Mouse (Mus musculus) gastrocnemius, postnatal 14 days (tissue): Measurements from ENCODE around the gene Gm20547. TPM values are rescaled to one million over a fixed set of nuclear protein-coding genes. Genes with fewer than 3 reads are reported as not detected.
"Not testable (repeated sequence)": the region's sequence is repeated elsewhere in the genome, so short reads cannot be mapped to it uniquely, and the experiment has no call there.

ENCODE experiments used
- DNase-seq: peaks from one replicate; pipeline ENCODE4 v3.0.0; 2021; ENCODE audit warnings: mixed read lengths
- intact Hi-C: fragments of 180-260 bp; cut with DNase I; formaldehyde crosslinking; loops from one replicate; pipeline ENCODE4 v1.15.1; 2025; ENCODE audit warnings: low total_unique reads
- microRNA-seq, 2 experiments: library from miRNA; unstranded; fragments of <30 nt; microRNA quantifications; one replicate each; pipeline ENCODE4 v1.2.0; 2021
- total RNA-seq, 2 experiments: library from RNA; stranded (reverse); gene quantifications; 2 replicates each; pipeline ENCODE4 v1.2.3; 2021

The Gm20547 gene
- total RNA-seq, 2 experiments from 2014 or later = not detected

GRCm38 (mm10) chr17:34813747-34814146 is 68.1 kb downstream of the Gm20547 start:
- DNase-seq = peak; percentile 25
- intact Hi-C loops = loop anchor here (5.0 kb wide), 1 partner anchor 161 kb away; no protein-coding TSS in a partner anchor

GRCm38 (mm10) chr17:34811275-34811674 is 70.6 kb downstream of the Gm20547 start:
- intact Hi-C loops = loop anchor here (5.0 kb wide), 1 partner anchor 159 kb away; no protein-coding TSS in a partner anchor
- no peak for DNase-seq

- DNase-seq = not testable (repeated sequence)
- intact Hi-C loops = loop anchor here (5.0 kb wide), 1 partner anchor 159 kb away; no protein-coding TSS in a partner anchor
These were observed 71.0 kb downstream of the Gm20547 start for GRCm38 (mm10) chr17:34810811-34811210.

- not testable (repeated sequence) for DNase-seq
- intact Hi-C loops = loop anchor here (5.0 kb wide), 1 partner anchor 158 kb away; no protein-coding TSS in a partner anchor
These were observed 71.4 kb downstream of the Gm20547 start for GRCm38 (mm10) chr17:34810411-34810810.

GRCm38 (mm10) chr17:34808599-34809205 is 73.1 kb downstream of the Gm20547 start:
- no peak for DNase-seq
- intact Hi-C loops = loop anchor here (10.0 kb wide), 1 partner anchor 84 kb away; no protein-coding TSS in a partner anchor

GRCm38 (mm10) chr17:34807176-34807575 is 74.7 kb downstream of the Gm20547 start:
- intact Hi-C loops = loop anchor here (10.0 kb wide), 1 partner anchor 82 kb away; no protein-coding TSS in a partner anchor
- no peak for DNase-seq

Small RNAs within 50 kb of the gene (microRNA-seq; reads per million reads assigned to microRNA genes)
- gene Mir6970 = 0 reads per million in 2 experiments
- gene Mir6971 = 0.50 to 0.96 reads per million in 2 experiments
- gene Mir6972 = 0 reads per million in 2 experiments

Other genes with a start within 250 kb of the Gm20547 start
- 1 to 10 TPM; 4.6 to 6.4 TPM for gene Fkbpl, start 237.3 kb downstream of the Gm20547 start, total RNA-seq
- 10 to 100 TPM in 1 of 2 experiments, 1 to 10 TPM in 1; 8.9 to 11.0 TPM for gene Atf6b, start 234.9 kb downstream of the Gm20547 start, total RNA-seq
- gene Tnxb, start 211.5 kb downstream of the Gm20547 start, total RNA-seq = 10 to 100 TPM; 69.8 to 85.6 TPM
- gene C4b, start 138.2 kb downstream of the Gm20547 start, total RNA-seq = 1 to 10 TPM in 1 of 2 experiments, under 1 TPM in 1; 0.93 to 1.8 TPM
- gene Cyp21a1, start 77.5 kb downstream of the Gm20547 start, total RNA-seq = under 1 TPM in 1 of 2 experiments, not detected in 1; 0.21 TPM
- 1 to 10 TPM; 6.8 to 7.2 TPM for gene Stk19, start 45.1 kb downstream of the Gm20547 start, total RNA-seq
- 10 to 100 TPM in 1 of 2 experiments, 1 to 10 TPM in 1; 9.3 to 13.0 TPM for gene Dxo, start 45.0 kb downstream of the Gm20547 start, total RNA-seq
- gene Skiv2l, start 31.8 kb downstream of the Gm20547 start, total RNA-seq = 10 to 100 TPM; 17.4 to 17.8 TPM
- 10 to 100 TPM in 1 of 2 experiments, 1 to 10 TPM in 1; 9.7 to 13.4 TPM for gene Nelfe, start 31.7 kb downstream of the Gm20547 start, total RNA-seq
- gene Cfb, start 19.5 kb downstream of the Gm20547 start, total RNA-seq = 1 to 10 TPM in 1 of 2 experiments, under 1 TPM in 1; 0.75 to 1.9 TPM
- 1 to 10 TPM; 3.4 to 5.1 TPM for gene Zbtb12, start 2.6 kb downstream of the Gm20547 start, total RNA-seq
- 1 to 10 TPM; 1.8 to 3.1 TPM for gene C2, start 16.2 kb upstream of the Gm20547 start, total RNA-seq
- 10 to 100 TPM; 29.4 to 32.2 TPM for gene Ehmt2, start 16.4 kb upstream of the Gm20547 start, total RNA-seq
- gene Slc44a4, start 32.4 kb upstream of the Gm20547 start, total RNA-seq = under 1 TPM in 1 of 2 experiments, not detected in 1; 0.09 TPM
- 1 to 10 TPM; 8.0 to 8.3 TPM for gene Neu1, start 49.2 kb upstream of the Gm20547 start, total RNA-seq
- 1 to 10 TPM; 2.6 to 5.9 TPM for gene Hspa1b, start 77.2 kb upstream of the Gm20547 start, total RNA-seq
- not detected for gene Gm20481, start 87.9 kb upstream of the Gm20547 start, total RNA-seq
- gene Hspa1a, start 90.1 kb upstream of the Gm20547 start, total RNA-seq = 1 to 10 TPM; 3.8 to 6.8 TPM
- 10 to 100 TPM; 11.6 to 14.8 TPM for gene Hspa1l, start 90.7 kb upstream of the Gm20547 start, total RNA-seq
- gene Lsm2, start 99.8 kb upstream of the Gm20547 start, total RNA-seq = 10 to 100 TPM; 19.5 to 20.1 TPM
- gene Vars, start 118.9 kb upstream of the Gm20547 start, total RNA-seq = 10 to 100 TPM; 26.8 to 29.2 TPM
- gene Vwa7, start 134.5 kb upstream of the Gm20547 start, total RNA-seq = 1 to 10 TPM; 3.7 to 3.9 TPM
- 1 to 10 TPM in 1 of 2 experiments, under 1 TPM in 1; 0.38 to 1.5 TPM for gene Sapcd1, start 146.0 kb upstream of the Gm20547 start, total RNA-seq
- gene Msh5, start 164.7 kb upstream of the Gm20547 start, total RNA-seq = under 1 TPM; 0.84 to 0.94 TPM
- 10 to 100 TPM; 28.3 to 32.5 TPM for gene Clic1, start 167.9 kb upstream of the Gm20547 start, total RNA-seq
- gene Ddah2, start 177.0 kb upstream of the Gm20547 start, total RNA-seq = 10 to 100 TPM; 23.4 to 32.2 TPM
- gene Ly6g6c, start 183.3 kb upstream of the Gm20547 start, total RNA-seq = not detected
- not detected for gene Mpig6b, start 184.1 kb upstream of the Gm20547 start, total RNA-seq
- not detected for gene Ly6g6e, start 194.9 kb upstream of the Gm20547 start, total RNA-seq
- under 1 TPM; 0.64 TPM for gene Ly6g6d, start 196.0 kb upstream of the Gm20547 start, total RNA-seq
- gene Ly6g6f, start 203.6 kb upstream of the Gm20547 start, total RNA-seq = not detected
- 10 to 100 TPM; 52.8 to 58.5 TPM for gene Abhd16a, start 207.2 kb upstream of the Gm20547 start, total RNA-seq
- not detected for gene Ly6g5c, start 226.2 kb upstream of the Gm20547 start, total RNA-seq
- gene Ly6g5b, start 233.4 kb upstream of the Gm20547 start, total RNA-seq = under 1 TPM; 0.27 to 0.37 TPM
- gene Gpank1, start 239.4 kb upstream of the Gm20547 start, total RNA-seq = 1 to 10 TPM; 7.0 to 7.9 TPM
- gene Csnk2b, start 240.0 kb upstream of the Gm20547 start, total RNA-seq = 100 to 1,000 TPM; 156 to 166 TPM
- gene D17H6S53E, start 244.3 kb upstream of the Gm20547 start, total RNA-seq = 10 to 100 TPM; 14.4 to 16.1 TPM